Mouse (Mus musculus) retina, adult 2 months (tissue): ENCODE measurements around the gene Pnpla8.
A peak's percentile ranks its signal among the peaks of the same experiment; 100 is the strongest.
"Not testable (repeated sequence)": the region's sequence is repeated elsewhere in the genome, so short reads cannot be mapped to it uniquely, and the experiment has no call there.

Source experiments
- DNase-seq: peaks from one replicate; pipeline ENCODE4 v3.0.0-alpha.2; 2012; ENCODE audit warnings: low read depth, low spot score

Gene Pnpla8

DNA sequence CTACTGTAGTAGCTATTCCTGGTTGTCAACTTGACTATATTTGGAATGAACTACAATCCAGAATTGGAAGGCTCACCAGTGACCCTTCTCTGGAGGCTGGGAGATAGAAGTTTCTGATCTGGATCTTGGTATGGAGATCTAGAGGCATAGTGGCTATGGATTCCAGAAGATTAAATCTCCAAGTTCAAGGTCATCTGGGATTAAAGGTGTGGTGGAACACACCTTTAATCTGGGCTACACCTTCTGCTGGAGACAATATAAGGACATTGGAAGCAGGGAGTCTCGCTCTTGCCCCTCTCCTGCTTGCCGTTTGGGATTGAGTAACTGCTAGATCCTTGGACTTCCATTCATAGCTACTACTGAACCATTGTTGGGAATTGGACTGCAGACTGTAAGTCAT, at the start of gene Pnpla8:
Pnpla8 (plus strand) TSS at position 301 of the 400 bp plus-strand sequence.
- not testable (repeated sequence) for DNase-seq

DNA sequence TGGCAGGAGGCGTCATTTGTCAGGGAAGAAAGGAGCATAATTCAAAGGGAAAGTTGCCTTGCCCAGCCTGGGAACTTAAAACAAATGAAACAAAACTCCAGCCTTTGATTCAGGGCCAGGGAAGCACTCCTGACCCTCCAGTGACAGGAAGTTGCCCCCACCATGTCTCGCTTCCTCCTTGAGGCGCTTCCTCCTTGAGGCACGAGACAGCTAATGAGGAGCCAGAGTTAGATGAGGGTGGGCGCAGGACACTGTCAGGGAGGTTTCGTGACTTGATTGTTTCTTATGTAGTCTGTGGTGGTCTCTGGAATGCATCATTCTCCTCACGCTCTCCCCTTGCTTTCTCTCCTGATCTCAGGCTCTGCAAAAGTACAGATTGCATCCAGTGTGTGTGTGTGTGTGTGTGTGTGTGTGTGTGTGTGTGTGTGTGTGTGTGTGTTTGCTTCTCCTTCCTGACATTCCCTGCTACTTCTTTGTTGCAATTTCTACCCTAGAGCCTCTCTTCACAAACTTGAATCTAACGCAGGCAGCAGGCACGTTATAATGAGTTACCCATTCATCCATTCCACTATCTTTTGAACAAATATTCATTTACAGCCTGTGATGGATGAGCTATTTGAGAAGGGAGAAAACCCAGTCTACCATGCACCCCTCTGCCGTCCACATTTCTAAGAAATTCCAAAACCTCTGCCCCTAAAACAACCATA, 44.7 kb upstream of the Pnpla8 start:
- DNase-seq = no peak

GRCm38 (mm10) chr12:44177038-44177355, 44.2 kb upstream of the Pnpla8 start:
- no peak for DNase-seq

- DNase-seq = peak; percentile 22
Observed at GRCm38 (mm10) chr12:44181081-44181982, 39.8 kb upstream of the Pnpla8 start.

GRCm38 (mm10) chr12:44197873-44198525, 23.2 kb upstream of the Pnpla8 start:
- no peak for DNase-seq

- no peak for DNase-seq
Observed at GRCm38 (mm10) chr12:44209141-44209823, 11.9 kb upstream of the Pnpla8 start.

DNA sequence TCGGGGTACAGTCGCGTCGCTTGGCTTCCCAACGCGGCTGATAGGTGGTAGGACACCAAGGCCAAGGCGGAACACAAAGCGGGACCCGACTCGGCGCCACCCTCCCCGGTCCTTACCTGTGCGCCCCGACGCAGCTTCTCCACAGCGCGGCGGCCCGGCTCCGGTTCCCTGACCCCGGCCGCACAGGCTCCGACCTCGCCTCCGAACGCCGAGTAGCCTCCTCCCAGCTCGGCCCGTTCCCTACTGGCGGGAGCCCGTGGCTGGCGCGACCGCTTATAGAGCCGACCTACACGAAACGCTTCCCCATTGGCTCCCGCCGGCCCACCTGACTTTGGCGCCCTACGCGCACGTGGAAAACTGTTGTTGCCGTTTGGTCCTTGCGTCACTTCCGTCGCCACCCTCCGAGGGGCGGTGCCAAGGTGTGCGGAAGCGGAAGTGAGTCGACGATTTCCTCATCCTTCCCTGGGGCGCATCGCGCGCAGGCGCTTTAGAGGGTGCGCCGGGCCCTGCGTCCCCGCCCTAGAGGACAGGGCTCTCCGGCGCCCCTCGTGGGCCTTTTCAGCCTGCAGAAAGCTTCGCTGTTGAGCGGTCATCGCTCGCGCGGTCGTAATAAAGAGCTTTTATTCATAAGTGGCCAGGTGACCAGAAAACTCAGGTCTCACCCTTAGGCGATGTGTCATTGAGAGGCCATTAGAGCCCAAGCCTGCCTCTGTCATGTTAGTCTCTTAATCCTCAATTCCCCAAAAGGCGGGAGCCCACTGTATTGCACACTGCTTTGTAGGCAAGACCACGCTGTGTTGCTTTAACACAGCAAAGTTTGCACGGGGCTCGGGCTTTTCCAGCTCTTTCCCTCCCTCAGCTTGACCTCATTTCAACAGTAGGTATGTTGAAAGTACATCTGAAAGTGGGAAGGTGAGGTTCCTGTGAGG, 11.1 kb upstream of the Pnpla8 start, which contains the start of gene Dnajb9:
Dnajb9 (minus strand) TSS at position 503 of the 929 bp plus-strand sequence.
- DNase-seq = peak; percentile 100

DNA sequence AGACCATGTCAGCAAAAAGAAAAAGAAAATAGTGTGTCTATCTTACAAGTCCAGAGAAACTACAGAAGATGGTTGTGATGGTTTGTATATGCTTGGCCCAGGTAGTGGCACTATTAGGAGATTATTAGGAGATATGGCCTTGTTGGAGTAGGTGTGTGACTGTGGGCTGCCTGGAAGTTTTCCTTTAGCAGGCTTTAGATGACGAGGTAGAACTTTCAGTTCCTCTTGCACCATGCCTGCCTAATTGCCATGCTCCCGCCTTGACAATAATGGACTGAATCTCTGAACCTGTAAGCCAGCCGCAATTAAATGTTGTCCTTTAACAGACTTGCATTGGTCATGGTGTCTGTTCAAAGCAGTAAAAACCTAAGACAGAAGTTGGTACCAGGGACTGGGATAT, 9.6 kb upstream of the Pnpla8 start:
- DNase-seq = no peak

DNA sequence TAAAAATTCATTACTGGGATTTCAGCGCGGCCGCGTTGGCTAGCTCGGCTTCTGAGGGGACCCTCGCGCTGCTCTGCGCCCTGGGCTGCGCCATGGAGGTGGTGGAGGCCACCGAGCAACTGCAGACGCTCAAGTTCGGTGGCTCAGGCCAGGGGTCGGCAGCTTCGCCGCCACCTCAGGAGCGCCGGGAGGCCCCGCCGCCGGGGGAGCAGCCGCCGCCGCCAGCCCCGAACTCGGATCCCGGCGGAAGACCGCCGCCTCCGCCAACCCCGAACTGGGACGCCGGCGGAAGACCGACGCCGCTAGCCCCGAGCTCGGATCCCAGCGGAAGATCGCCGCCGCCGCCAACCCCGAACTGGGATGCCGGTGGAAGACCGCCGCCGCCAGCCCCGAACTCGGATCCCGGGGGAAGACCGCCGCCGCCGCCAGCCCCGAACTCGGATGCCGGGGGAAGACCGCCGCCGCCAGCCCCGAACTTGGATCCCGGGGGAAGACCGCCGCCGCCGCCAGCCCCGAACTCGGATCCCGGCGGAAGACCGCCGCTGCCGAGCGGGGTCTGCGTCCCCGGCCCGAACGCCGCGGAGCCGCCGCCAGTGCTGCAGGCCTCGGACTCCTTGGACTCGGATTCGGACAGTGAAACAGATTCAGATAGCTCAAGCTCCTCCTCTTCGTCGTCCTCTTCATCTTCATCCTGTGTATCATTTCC, 634 bp downstream of the Pnpla8 start:
- no peak for DNase-seq

DNA sequence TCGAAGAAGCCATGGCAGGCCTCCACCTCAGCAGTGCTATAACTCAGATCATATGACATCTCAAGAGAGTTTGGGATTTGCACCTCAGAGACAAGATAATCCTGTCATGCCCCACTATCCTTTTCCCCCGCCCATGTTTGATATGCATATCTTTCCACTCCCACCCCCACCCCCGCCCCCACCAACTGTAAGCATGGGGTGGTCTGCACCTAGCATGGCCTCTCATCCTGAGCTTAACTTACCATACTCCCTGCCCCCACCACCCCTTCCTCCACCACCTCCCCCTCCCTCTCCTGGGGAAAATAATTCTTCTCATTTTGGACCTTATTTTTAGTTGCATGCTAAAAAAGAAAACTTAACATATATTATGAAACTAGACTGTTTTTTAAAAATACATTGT, 1.9 kb downstream of the Pnpla8 start:
- no peak for DNase-seq

DNA sequence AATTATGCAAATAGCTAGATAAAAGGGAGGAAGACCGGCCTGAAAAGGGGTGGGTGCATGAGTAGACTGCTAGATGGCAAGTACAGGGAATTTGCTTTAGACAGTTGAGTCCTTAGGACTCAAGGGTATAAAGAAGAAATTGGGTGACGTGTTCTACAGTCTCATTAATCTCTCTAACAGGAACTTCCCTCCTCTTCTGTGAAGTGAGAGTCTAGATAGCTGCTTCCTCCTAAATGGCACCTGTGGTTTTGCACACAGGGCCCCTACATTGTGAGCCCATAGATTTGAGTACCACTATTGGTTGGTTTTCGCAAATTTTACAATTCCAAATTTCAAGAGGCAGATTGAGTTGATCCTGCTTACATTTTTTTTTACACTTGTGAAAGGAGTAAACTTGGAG, 3.5 kb downstream of the Pnpla8 start:
- DNase-seq = no peak

- no peak for DNase-seq
Observed at GRCm38 (mm10) chr12:44241090-44241489, 19.9 kb downstream of the Pnpla8 start.

DNA sequence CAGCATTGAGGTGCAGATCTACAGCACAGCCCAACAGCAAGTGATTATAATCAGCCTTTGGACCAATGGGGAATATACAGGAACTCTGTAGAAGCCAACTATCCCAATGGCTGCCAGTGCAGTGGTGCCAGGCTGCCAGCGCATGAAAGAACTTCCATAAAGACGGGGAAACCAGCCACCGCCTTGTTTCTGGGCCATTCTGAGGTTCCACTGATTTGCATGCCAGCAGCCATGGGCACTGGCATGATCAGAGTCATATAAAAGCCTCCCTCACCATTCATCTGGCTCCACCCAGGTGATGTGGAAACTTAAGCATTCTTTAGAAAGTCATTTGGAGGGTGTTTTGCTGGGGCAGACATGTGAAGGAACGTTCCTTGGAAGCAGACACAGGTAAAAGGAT, 21.2 kb downstream of the Pnpla8 start:
- no peak for DNase-seq

- no peak for DNase-seq
Observed at GRCm38 (mm10) chr12:44245739-44246138, 24.6 kb downstream of the Pnpla8 start.

GRCm38 (mm10) chr12:44248309-44248977, 27.3 kb downstream of the Pnpla8 start:
- no peak for DNase-seq

DNA sequence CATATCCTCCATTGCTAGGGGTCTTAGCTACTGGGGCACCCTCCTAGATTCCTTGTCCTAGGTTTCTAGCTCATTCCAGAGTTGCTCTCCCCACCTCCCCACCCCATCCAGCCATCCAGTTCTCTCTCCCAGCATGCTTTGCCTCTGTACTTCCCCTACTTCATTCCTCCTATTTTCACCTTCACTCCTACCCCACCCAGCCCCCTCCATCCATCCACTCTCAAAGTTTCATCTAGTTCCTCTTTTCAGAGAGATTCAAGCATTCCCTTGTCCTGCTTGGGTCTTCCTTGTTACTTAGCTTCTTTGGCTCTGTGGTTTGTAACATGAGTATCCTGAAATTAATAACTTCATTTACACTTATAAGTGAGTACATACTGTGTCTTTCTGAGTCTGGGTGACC, 41.4 kb downstream of the Pnpla8 start:
- no peak for DNase-seq

DNA sequence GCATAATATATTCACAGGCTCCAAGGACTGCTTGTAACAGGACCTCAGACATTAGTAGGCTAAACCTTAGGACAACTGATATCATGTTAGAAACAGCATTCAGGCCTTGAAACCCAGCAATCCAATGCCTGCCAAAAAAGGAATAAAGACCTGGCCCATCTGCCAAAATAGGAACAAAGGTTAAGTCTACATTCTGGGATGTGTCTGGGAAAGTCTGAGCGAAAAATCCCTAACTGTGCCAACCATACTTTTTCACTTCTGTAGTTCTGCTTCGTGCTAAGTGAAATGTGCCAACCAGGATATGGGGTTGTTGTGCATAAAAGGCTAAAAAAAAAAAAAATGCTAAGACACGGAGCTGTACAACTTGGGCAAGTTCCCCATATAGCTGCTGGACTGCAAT, 44.5 kb downstream of the Pnpla8 start:
- no peak for DNase-seq

DNA sequence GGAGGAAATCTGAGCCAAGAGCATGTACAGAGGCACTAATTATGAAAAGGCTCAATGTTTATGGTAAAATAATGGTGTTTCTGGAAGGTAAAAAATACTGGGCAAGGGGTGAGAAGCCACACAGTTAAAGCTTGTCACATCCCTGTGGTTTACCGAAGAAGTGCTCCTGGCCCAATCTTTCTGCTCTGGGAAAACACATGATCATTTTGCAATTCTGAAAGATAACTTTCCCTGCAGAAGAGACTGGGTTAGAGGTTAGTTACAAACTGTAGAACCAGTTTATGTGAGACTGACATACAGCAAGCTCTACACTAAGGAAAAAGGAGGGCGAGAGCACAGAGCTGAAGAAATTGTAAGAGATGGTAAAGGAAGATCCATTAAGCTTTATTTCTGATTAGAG, 46.0 kb downstream of the Pnpla8 start:
- no peak for DNase-seq

GRCm38 (mm10) chr12:44268728-44269302, 47.6 kb downstream of the Pnpla8 start:
- peak; percentile 95 for DNase-seq
